Mouse (Mus musculus): ENCODE results near the gene Gopc.

GRCm38 (mm10) chr10:52358467-52358866 lies 23.5 kb downstream of the Gopc start, which contains the start of gene Gm26741:
- TF ChIP-seq CTCF (IDR thresholded peaks at IDR 0.05) = no peak
- no peak for TF ChIP-seq EP300 (IDR thresholded peaks at IDR 0.05; ENCODE audit: insufficient read depth, low read depth, low read length)
